Mouse (Mus musculus) embryonic facial prominence, embryonic 11.5 days (tissue): ENCODE data around the gene Gm11492. TPM values are rescaled to one million over a fixed set of nuclear protein-coding genes. Genes with fewer than 3 reads are reported as not detected.
A peak's percentile ranks its signal among the peaks of the same experiment; 100 is the strongest.

Experiments
- ATAC-seq: fragments of 200-750 bp; cut with Nextera tagmentation; replicated peaks from 2 replicates; pipeline ENCODE4 v1.8.0; 2017; ENCODE audit warnings: low read depth; ENCODE audit not compliant: insufficient number of reproducible peaks, low FRiP score, low TSS enrichment
- DNase-seq: peaks from one replicate; pipeline ENCODE4 v3.0.0-alpha.2; 2015; ENCODE audit warnings: low spot score
- H3K27ac ChIP-seq: fragments of 300-500 bp; sonication (generic); replicated peaks from 2 replicates; pipeline ENCODE4 v1.5.1; 2014; ENCODE audit warnings: mild to moderate bottlenecking, low read depth, low read length, control low read depth
- H3K27me3 ChIP-seq: fragments of 300-500 bp; sonication (generic); 2 replicates; pipeline ENCODE4 v1.6.1; 2014; ENCODE audit warnings: mild to moderate bottlenecking, low read length, moderate library complexity, mixed read lengths; ENCODE audit not compliant: control insufficient read depth, insufficient read depth
- H3K36me3 ChIP-seq: fragments of 300-500 bp; sonication (generic); replicated peaks from 2 replicates; pipeline ENCODE4 v1.6.1; 2014; ENCODE audit warnings: low read depth, mild to moderate bottlenecking, low read length, moderate library complexity, mixed read lengths; ENCODE audit not compliant: control insufficient read depth, insufficient read depth
- H3K4me1 ChIP-seq: fragments of 300-500 bp; sonication (generic); 2 replicates; pipeline ENCODE4 v1.6.1; 2014; ENCODE audit warnings: low read length, mixed read lengths; ENCODE audit not compliant: control insufficient read depth, insufficient read depth
- H3K4me2 ChIP-seq: fragments of 300-500 bp; sonication (generic); 2 replicates; pipeline ENCODE4 v1.6.1; 2014; ENCODE audit warnings: low read depth, mild to moderate bottlenecking, control low read depth, low read length, moderate library complexity
- H3K4me3 ChIP-seq: fragments of 300-500 bp; sonication (generic); 2 replicates; pipeline ENCODE4 v1.5.1; 2014; ENCODE audit warnings: low read depth, low read length, control low read depth
- H3K9ac ChIP-seq: fragments of 300-500 bp; sonication (generic); replicated peaks from 2 replicates; pipeline ENCODE4 v1.6.1; 2014; ENCODE audit warnings: mild to moderate bottlenecking, control low read depth, low read length
- H3K9me3 ChIP-seq: fragments of 300-500 bp; sonication (generic); replicated peaks from 2 replicates; pipeline ENCODE4 v1.6.1; 2016; ENCODE audit warnings: mild to moderate bottlenecking, low read length, inconsistent platforms, mixed read lengths; ENCODE audit not compliant: control insufficient read depth
- WGBS: fragments of 180-500 bp; shearing (Covaris S2); extraction: QIAGEN DNeasy Blood & Tissue Kit; methylation state at CpG from one replicate; pipeline ENCODE4 v1.1.7; 2014; 5-methylcytosine and 5-hydroxymethylcytosine counted together
- polyA plus RNA-seq: library from polyadenylated mRNA; unstranded; fragments of >200 nt; fragmentation: Nextera tagmentation; extraction: Ambion mirVana; gene quantifications from 2 replicates; pipeline ENCODE4 v1.2.1, GENCODE M21; 2014

Gene Gm11492
- not detected in 2 replicates for polyA plus RNA-seq

- WGBS: 88% methylated on average over 3 of the region's 3 CpGs
- H3K4me2 ChIP-seq: no peak within 1 kb of the TSS
- ATAC-seq (no peak), DNase-seq (no peak)
- no peak within 1 kb of the TSS for H3K9ac ChIP-seq
- H3K36me3 ChIP-seq: no peaks in the 10 kb centered on the region
- no peaks in the 10 kb centered on the region for H3K27me3 ChIP-seq
- no peaks in the 10 kb centered on the region for H3K4me1 ChIP-seq
- H3K27ac ChIP-seq: no peak within 1 kb of the TSS
- H3K4me3 ChIP-seq: no peak within 1 kb of the TSS
- H3K9me3 ChIP-seq: no peaks in the 10 kb centered on the region
Observed at GRCm38 (mm10) chr11:87566501-87566900, at the start of gene Gm11492. Gene Gm11492 (plus strand): TSS chr11:87566653.

GRCm38 (mm10) chr11:87519260-87519659 is 47.2 kb upstream of the Gm11492 start:
- WGBS: 13% methylated on average over 2 of the region's 2 CpGs
- no peaks in the 10 kb centered on the region for H3K9me3 ChIP-seq
- H3K27me3 ChIP-seq: no peaks in the 10 kb centered on the region
- no peak overlapping the region for H3K27ac ChIP-seq
- no peaks in the 10 kb centered on the region for H3K36me3 ChIP-seq
- H3K4me1 ChIP-seq: no peaks in the 10 kb centered on the region
- no peak overlapping the region for H3K4me2 ChIP-seq
- ATAC-seq (no peak), DNase-seq (peak; percentile 61)
- no peak overlapping the region for H3K4me3 ChIP-seq
- no peak overlapping the region for H3K9ac ChIP-seq

- Histone ChIP-seq H3K36me3 (no peaks in the 10 kb centered on the region), H3K9ac (no peak overlapping the region), H3K9me3 (no peaks in the 10 kb centered on the region), H3K27ac (no peak overlapping the region), H3K4me1 (no peaks in the 10 kb centered on the region), H3K4me3 (no peak overlapping the region), H3K27me3 (no peaks in the 10 kb centered on the region), H3K4me2 (no peak overlapping the region)
- ATAC-seq (no peak), DNase-seq (no peak)
- WGBS: 70% methylated on average over 5 of the region's 5 CpGs
Observed at GRCm38 (mm10) chr11:87523466-87523865, 43.0 kb upstream of the Gm11492 start.

GRCm38 (mm10) chr11:87523967-87524366 is 42.5 kb upstream of the Gm11492 start:
- ATAC-seq: no peak
- Histone ChIP-seq H3K4me1 (no peaks in the 10 kb centered on the region), H3K4me3 (no peak overlapping the region), H3K4me2 (no peak overlapping the region), H3K36me3 (no peaks in the 10 kb centered on the region), H3K27me3 (no peaks in the 10 kb centered on the region), H3K9ac (no peak overlapping the region), H3K27ac (no peak overlapping the region), H3K9me3 (no peaks in the 10 kb centered on the region)
- no peak for DNase-seq

GRCm38 (mm10) chr11:87524780-87525179 is 41.7 kb upstream of the Gm11492 start:
- no peak for ATAC-seq

GRCm38 (mm10) chr11:87527364-87527763 is 39.1 kb upstream of the Gm11492 start:
- Histone ChIP-seq H3K27me3 (no peaks in the 10 kb centered on the region), H3K9me3 (no peaks in the 10 kb centered on the region), H3K9ac (no peak overlapping the region), H3K4me3 (no peak overlapping the region), H3K36me3 (no peaks in the 10 kb centered on the region), H3K4me2 (no peak overlapping the region), H3K4me1 (no peaks in the 10 kb centered on the region), H3K27ac (no peak overlapping the region)
- WGBS: 55% methylated on average over 3 of the region's 3 CpGs
- DNase-seq (no peak), ATAC-seq (no peak)

More at GRCm38 (mm10) chr11:87524780-87525179, 41.7 kb upstream of the Gm11492 start:
- H3K9ac ChIP-seq: no peak overlapping the region
- H3K4me1 ChIP-seq: no peaks in the 10 kb centered on the region
- no peaks in the 10 kb centered on the region for H3K36me3 ChIP-seq
- DNase-seq: no peak
- H3K27me3 ChIP-seq: no peaks in the 10 kb centered on the region
- no peak overlapping the region for H3K27ac ChIP-seq
- no peak overlapping the region for H3K4me3 ChIP-seq
- H3K9me3 ChIP-seq: no peaks in the 10 kb centered on the region
- H3K4me2 ChIP-seq: no peak overlapping the region

- Histone ChIP-seq H3K4me2 (no peak overlapping the region), H3K4me1 (no peaks in the 10 kb centered on the region), H3K27me3 (no peaks in the 10 kb centered on the region), H3K9ac (no peak overlapping the region), H3K36me3 (no peaks in the 10 kb centered on the region), H3K9me3 (no peaks in the 10 kb centered on the region), H3K27ac (no peak overlapping the region), H3K4me3 (no peak overlapping the region)
- DNase-seq (no peak), ATAC-seq (no peak)
- 58% methylated on average over 4 of the region's 4 CpGs for WGBS
Observed at GRCm38 (mm10) chr11:87527990-87528389, 38.5 kb upstream of the Gm11492 start.

GRCm38 (mm10) chr11:87531695-87532094 is 34.8 kb upstream of the Gm11492 start:
- no peak for ATAC-seq
- Histone ChIP-seq H3K9ac (no peak overlapping the region), H3K4me1 (no peaks in the 10 kb centered on the region), H3K4me3 (no peak overlapping the region), H3K36me3 (no peaks in the 10 kb centered on the region), H3K27ac (no peak overlapping the region), H3K9me3 (no peaks in the 10 kb centered on the region), H3K27me3 (no peaks in the 10 kb centered on the region), H3K4me2 (no peak overlapping the region)
- 50% methylated on average over 6 of the region's 6 CpGs for whole genome bisulfite sequencing
- DNase-seq: peak; percentile 56
